Mouse (Mus musculus) embryonic facial prominence, embryonic 11.5 days (tissue): ENCODE measurements around the gene Terb2. TPM values are rescaled to one million over a fixed set of nuclear protein-coding genes. Genes with fewer than 3 reads are reported as not detected.

Experiments used
- ATAC-seq: fragments of 200-750 bp; cut with Nextera tagmentation; replicated peaks from 2 replicates; pipeline ENCODE4 v1.8.0; 2017; ENCODE audit warnings: low read depth; ENCODE audit not compliant: insufficient number of reproducible peaks, low FRiP score, low TSS enrichment
- DNase-seq: peaks from one replicate; pipeline ENCODE4 v3.0.0-alpha.2; 2015; ENCODE audit warnings: low spot score
- H3K27ac ChIP-seq: fragments of 300-500 bp; sonication (generic); replicated peaks from 2 replicates; pipeline ENCODE4 v1.5.1; 2014; ENCODE audit warnings: mild to moderate bottlenecking, low read depth, low read length, control low read depth
- H3K27me3 ChIP-seq: fragments of 300-500 bp; sonication (generic); 2 replicates; pipeline ENCODE4 v1.6.1; 2014; ENCODE audit warnings: mild to moderate bottlenecking, low read length, moderate library complexity, mixed read lengths; ENCODE audit not compliant: control insufficient read depth, insufficient read depth
- H3K36me3 ChIP-seq: fragments of 300-500 bp; sonication (generic); replicated peaks from 2 replicates; pipeline ENCODE4 v1.6.1; 2014; ENCODE audit warnings: low read depth, mild to moderate bottlenecking, low read length, moderate library complexity, mixed read lengths; ENCODE audit not compliant: control insufficient read depth, insufficient read depth
- H3K4me1 ChIP-seq: fragments of 300-500 bp; sonication (generic); 2 replicates; pipeline ENCODE4 v1.6.1; 2014; ENCODE audit warnings: low read length, mixed read lengths; ENCODE audit not compliant: control insufficient read depth, insufficient read depth
- H3K4me2 ChIP-seq: fragments of 300-500 bp; sonication (generic); 2 replicates; pipeline ENCODE4 v1.6.1; 2014; ENCODE audit warnings: low read depth, mild to moderate bottlenecking, control low read depth, low read length, moderate library complexity
- H3K4me3 ChIP-seq: fragments of 300-500 bp; sonication (generic); 2 replicates; pipeline ENCODE4 v1.5.1; 2014; ENCODE audit warnings: low read depth, low read length, control low read depth
- H3K9ac ChIP-seq: fragments of 300-500 bp; sonication (generic); replicated peaks from 2 replicates; pipeline ENCODE4 v1.6.1; 2014; ENCODE audit warnings: mild to moderate bottlenecking, control low read depth, low read length
- H3K9me3 ChIP-seq: fragments of 300-500 bp; sonication (generic); replicated peaks from 2 replicates; pipeline ENCODE4 v1.6.1; 2016; ENCODE audit warnings: mild to moderate bottlenecking, low read length, inconsistent platforms, mixed read lengths; ENCODE audit not compliant: control insufficient read depth
- WGBS: fragments of 180-500 bp; shearing (Covaris S2); extraction: QIAGEN DNeasy Blood & Tissue Kit; methylation state at CpG from one replicate; pipeline ENCODE4 v1.1.7; 2014; 5-methylcytosine and 5-hydroxymethylcytosine counted together
- polyA plus RNA-seq: library from polyadenylated mRNA; unstranded; fragments of >200 nt; fragmentation: Nextera tagmentation; extraction: Ambion mirVana; gene quantifications from 2 replicates; pipeline ENCODE4 v1.2.1, GENCODE M21; 2014

Gene Terb2
- polyA plus RNA-seq, 1 experiment from 2014 or later, result not detected

DNA sequence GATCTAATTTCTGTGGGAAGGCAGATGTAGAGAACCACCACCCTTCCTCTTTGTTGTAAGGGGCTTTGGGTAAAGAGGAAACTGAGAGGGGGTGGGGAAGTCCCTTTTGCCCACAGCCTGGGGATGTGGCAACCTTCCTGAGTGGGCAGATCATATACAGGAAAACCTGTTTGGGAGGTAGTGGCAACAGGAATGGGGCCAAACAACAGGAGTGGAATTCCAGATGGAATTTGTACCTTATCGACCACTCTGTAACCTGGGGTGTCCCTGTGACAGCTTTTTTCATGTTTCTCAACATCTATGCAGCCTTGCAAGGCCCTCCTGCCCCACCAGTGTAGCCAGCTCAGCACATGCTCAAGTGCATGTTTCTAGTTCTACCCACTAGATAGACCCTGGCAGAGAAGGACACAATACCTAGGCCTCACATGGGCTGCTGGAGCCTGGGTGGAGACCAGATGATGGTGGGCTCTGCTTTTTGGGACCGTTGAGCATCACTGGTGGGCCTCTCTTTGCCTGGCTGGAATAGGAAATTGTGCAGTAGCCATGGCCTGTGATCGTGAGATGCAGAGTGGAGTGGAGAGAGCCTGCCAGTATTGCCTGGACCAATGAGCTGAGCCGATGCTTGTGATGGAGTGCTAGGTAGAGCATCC lies 29.9 kb upstream of the Terb2 start:
- WGBS, result 88% methylated on average over 4 of the region's 4 CpGs

DNA sequence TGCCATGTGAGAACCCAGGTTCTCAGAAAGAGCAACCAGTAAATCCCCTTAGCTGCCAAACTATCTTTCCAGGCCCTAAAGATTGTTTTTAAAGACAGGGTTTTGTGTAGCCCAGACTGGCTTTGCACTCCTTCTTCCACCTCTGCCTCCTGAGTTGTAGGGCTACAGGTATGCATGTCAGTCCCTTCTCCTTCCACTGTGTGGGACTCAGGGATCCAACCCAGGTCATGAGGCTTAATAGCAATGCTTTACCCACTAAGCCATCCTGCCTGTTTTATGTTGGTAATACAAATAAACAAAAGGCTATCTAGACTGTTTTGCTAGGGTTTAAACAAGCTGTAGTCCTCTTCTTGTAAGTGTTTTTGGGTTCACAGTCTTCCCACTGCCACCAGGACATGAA lies 28.5 kb upstream of the Terb2 start:
- H3K27ac ChIP-seq, result no peak overlapping the region
- DNase-seq (no peak), ATAC-seq (no peak)
- H3K27me3 ChIP-seq, result no peaks in the 10 kb centered on the region
- no peak overlapping the region for H3K9ac ChIP-seq
- no peak overlapping the region for H3K4me3 ChIP-seq
- H3K36me3 ChIP-seq, result no peaks in the 10 kb centered on the region
- no peaks in the 10 kb centered on the region for H3K9me3 ChIP-seq
- H3K4me2 ChIP-seq, result no peak overlapping the region
- H3K4me1 ChIP-seq, result no peaks in the 10 kb centered on the region

More for the DNA sequence above, 29.9 kb upstream of the Terb2 start:
- H3K9ac ChIP-seq, result no peak overlapping the region
- ATAC-seq (no peak), DNase-seq (no peak)
- no peaks in the 10 kb centered on the region for H3K4me1 ChIP-seq
- no peaks in the 10 kb centered on the region for H3K27me3 ChIP-seq
- H3K27ac ChIP-seq, result no peak overlapping the region
- no peak overlapping the region for H3K4me3 ChIP-seq
- H3K9me3 ChIP-seq, result no peaks in the 10 kb centered on the region
- H3K4me2 ChIP-seq, result no peak overlapping the region
- no peaks in the 10 kb centered on the region for H3K36me3 ChIP-seq

DNA sequence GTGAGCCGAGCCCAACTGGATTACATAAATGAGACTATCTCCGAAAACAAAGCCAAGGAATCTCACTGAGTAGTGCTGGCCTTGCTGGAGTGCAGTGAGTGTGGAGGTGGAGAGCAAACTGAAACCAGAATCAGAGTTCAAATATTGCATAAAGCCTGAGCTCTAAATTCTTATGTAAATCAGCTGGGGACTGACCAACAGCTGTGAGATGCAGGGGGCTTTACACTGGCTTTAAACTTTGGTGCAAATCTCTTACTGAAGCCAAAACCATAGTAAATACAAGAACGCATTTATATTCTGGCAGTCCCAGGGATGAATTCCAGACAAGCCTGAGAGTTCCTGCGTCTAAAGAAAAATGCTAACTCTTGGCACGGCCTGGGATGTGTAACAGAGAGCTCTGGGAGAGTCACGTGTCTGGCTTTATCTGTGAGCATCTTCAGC lies 27.7 kb upstream of the Terb2 start:
- H3K9me3 ChIP-seq, result no peaks in the 10 kb centered on the region
- H3K27me3 ChIP-seq, result no peaks in the 10 kb centered on the region
- H3K4me2 ChIP-seq, result no peak overlapping the region
- H3K4me3 ChIP-seq, result no peak overlapping the region
- H3K9ac ChIP-seq, result no peak overlapping the region
- H3K27ac ChIP-seq, result no peak overlapping the region
- no peak for ATAC-seq
- no peaks in the 10 kb centered on the region for H3K36me3 ChIP-seq
- no peaks in the 10 kb centered on the region for H3K4me1 ChIP-seq
- DNase-seq, result no peak
- 64% methylated on average over 6 of the region's 6 CpGs for WGBS

DNA sequence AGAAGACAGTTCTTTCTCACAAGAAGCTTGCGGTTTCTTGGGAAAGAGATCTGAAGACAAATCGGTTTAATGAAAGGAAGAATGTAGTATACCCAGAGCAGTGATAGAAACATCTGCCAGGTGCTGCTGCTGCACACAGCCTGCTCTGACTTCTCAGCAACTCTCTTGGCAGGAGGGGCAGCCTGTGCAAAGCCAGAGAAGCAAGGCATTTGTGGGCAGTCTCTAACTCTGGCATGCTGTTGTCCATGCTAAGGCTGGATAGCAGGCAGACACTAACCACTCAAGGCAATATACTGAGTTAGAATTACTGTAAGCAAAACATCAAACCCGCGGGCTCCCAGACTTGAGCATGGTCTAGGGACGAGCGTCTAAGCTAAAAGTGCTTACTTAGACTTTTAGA lies 26.4 kb upstream of the Terb2 start:
- H3K4me2 ChIP-seq, result no peak overlapping the region
- H3K9ac ChIP-seq, result no peak overlapping the region
- no peak overlapping the region for H3K4me3 ChIP-seq
- no peak overlapping the region for H3K27ac ChIP-seq
- ATAC-seq (no peak), DNase-seq (no peak)
- H3K36me3 ChIP-seq, result no peaks in the 10 kb centered on the region
- no peaks in the 10 kb centered on the region for H3K9me3 ChIP-seq
- H3K27me3 ChIP-seq, result no peaks in the 10 kb centered on the region
- H3K4me1 ChIP-seq, result no peaks in the 10 kb centered on the region
- WGBS, result 84% methylated on average over 6 of the region's 6 CpGs

DNA sequence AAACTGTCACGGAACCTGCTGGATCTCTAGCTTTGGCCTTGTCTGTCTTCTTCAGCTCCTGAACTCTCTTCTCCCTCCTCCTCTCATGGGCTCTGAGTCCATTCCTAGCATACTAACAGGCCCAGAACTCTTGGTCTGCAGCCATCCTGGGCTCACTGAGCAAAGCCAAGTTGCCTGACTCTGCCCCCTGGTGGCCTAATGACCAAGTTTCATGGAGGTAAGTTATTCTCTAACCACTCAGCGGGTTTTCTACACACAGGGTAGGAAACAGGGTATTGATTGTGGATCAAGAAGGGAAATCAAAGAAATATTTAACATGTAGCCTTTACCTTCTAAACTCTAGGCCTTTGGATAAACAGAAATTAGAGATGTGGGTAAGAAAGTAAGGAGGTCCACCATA lies 25.4 kb upstream of the Terb2 start, which contains the start of gene Trim69:
TSS of gene Trim69 (plus strand) at position 21 of the 400 bp plus-strand sequence.
- no peak within 1 kb of the TSS for H3K9ac ChIP-seq
- no peaks in the 10 kb centered on the region for H3K36me3 ChIP-seq
- ATAC-seq (0 out of 2 replicates have a peak, but pooled peaks have one; percentile 48), DNase-seq (peak; percentile 86)
- H3K9me3 ChIP-seq, result no peaks in the 10 kb centered on the region
- no peak within 1 kb of the TSS for H3K4me2 ChIP-seq
- H3K27ac ChIP-seq, result no peak within 1 kb of the TSS
- no peaks in the 10 kb centered on the region for H3K4me1 ChIP-seq
- WGBS, result 33% methylated on average over 2 of the region's 2 CpGs
- H3K27me3 ChIP-seq, result no peaks in the 10 kb centered on the region
- H3K4me3 ChIP-seq, result no peak within 1 kb of the TSS

DNA sequence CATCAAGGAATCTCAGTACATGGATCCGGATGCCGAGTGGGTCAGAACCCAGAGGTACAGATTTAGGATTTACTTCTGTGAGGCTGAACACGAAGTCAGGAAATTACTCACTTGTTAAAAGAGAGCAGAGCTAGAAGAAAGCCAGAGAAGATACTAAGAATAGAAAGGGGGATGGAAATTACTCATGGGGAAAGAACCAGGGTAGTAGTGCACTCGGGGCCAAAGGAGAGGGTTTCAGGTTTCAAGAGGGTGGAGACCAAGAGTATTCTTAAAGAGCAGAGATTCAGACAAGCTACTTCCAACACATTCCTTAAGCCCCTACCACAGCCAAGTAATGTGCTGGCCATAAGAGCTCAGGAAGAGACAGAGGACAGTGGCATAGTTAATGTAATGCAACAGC lies 24.5 kb upstream of the Terb2 start:
- H3K9me3 ChIP-seq, result no peaks in the 10 kb centered on the region
- no peak for ATAC-seq
- no peak overlapping the region for H3K9ac ChIP-seq
- no peaks in the 10 kb centered on the region for H3K4me1 ChIP-seq
- H3K36me3 ChIP-seq, result no peaks in the 10 kb centered on the region
- DNase-seq, result no peak
- H3K4me2 ChIP-seq, result no peak overlapping the region
- H3K27me3 ChIP-seq, result no peaks in the 10 kb centered on the region
- H3K27ac ChIP-seq, result no peak overlapping the region
- 49% methylated on average over 4 of the region's 4 CpGs for WGBS
- no peak overlapping the region for H3K4me3 ChIP-seq

DNA sequence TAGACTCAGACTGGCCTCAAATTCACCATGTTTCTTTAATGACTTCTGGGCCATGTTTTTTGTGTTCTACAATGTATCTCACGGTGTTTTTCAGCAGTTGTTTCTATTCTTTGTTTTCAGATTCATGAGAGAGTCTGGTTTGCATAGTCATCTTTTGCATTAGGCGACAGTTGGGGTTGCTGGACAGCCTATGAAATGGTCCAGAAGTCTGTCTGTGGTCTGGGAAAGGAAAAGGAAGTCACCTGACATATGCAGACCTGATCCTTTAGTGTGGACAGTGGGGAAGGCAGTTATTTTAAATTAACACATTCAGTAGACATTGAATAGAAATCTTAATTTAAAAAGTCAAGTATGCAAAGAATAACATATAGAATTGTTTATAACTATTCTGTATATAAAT lies 23.5 kb upstream of the Terb2 start:
- no peak overlapping the region for H3K27ac ChIP-seq
- H3K27me3 ChIP-seq, result no peaks in the 10 kb centered on the region
- DNase-seq (no peak), ATAC-seq (no peak)
- no peaks in the 10 kb centered on the region for H3K9me3 ChIP-seq
- no peak overlapping the region for H3K9ac ChIP-seq
- no peak overlapping the region for H3K4me2 ChIP-seq
- H3K36me3 ChIP-seq, result no peaks in the 10 kb centered on the region
- H3K4me3 ChIP-seq, result no peak overlapping the region
- no peaks in the 10 kb centered on the region for H3K4me1 ChIP-seq
- WGBS, result 81% methylated on average over 2 of the region's 2 CpGs

DNA sequence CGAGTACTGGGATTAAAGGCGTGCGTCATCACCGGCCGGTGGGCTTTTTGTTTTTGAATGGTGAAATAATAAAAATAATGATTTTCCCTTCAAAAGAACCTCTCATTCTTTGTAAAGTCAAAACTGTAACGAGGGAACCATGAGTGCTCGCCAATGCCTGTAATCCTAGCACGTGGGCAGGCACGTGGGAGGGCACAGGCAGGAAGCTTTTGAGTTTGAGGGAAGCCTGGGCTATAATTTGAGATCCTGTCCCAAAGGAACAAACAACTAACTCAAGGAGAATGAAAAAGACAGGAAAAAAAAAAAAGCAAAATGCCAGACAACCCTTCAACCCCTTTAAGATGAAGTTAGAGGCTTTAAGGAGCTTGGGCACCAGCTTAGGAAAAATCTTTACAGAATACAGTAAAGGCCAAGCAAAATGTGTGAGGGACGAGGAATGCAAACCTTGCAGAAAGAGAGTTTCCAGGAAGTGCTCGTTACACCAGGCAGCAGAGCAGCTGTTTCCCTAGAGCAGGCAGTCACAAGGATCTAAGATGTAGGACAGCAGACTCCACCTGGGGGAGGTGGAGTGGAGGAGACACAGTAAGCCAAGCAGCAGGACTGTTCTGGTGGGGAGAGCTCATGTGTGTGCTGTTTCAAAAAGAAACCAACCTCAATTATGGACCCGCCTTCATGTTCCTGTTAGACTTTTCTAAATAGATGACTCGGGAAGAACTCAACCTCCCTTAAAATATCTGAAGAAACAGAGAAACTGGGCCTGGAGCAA lies 22.5 kb upstream of the Terb2 start:
- Histone ChIP-seq H3K4me1 (no peaks in the 10 kb centered on the region), H3K27ac (no peak overlapping the region), H3K4me3 (no peak overlapping the region), H3K9ac (no peak overlapping the region), H3K4me2 (no peak overlapping the region), H3K36me3 (no peaks in the 10 kb centered on the region), H3K9me3 (no peaks in the 10 kb centered on the region), H3K27me3 (no peaks in the 10 kb centered on the region)
- DNase-seq, result no peak
- 71% methylated on average over 13 of the region's 13 CpGs for WGBS
- no peak for ATAC-seq
